Mouse (Mus musculus) ovary, postnatal 36 days (tissue): Measurements from ENCODE around the gene Rad9a.

Experiments used
- DNase-seq: peaks from one replicate; pipeline ENCODE4 v3.0.0; 2022; ENCODE audit warnings: low spot score, mixed read lengths

The Rad9a gene

DNA sequence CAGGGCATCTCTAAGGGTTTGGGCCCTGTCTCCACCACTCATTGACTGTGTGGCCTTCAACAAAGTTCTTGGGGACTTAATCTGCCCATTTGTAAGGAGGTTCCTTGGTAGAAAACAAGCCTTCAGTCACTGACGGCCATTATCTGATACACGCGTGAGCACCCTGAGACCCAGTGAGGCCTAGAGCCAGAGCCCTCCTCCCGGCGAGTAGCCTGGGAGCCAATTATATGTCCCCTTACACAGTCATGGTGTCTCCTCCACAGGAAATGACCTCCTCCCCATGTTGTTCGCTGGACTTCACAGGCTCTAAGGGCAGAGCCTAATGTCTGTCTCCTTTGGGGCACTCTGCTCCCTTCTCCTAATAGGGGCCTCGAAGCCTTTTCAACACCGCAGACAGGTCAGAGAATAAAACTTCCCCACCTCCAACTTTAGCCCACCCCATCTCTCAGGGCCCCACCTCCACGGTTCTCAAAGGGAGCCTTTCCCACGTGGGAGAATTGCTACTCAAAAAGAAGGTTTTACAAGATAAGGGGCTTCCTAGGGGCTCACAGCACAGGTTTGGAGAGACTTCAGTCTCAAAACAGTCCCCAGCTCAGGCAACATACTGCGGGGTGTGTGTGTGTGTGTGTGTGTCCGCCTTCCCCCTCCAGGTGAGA lies 55.0 kb downstream of the Rad9a start:
- DNase-seq = no peak

- DNase-seq = no peak
Observed at GRCm38 (mm10) chr19:4145936-4146335, 55.5 kb downstream of the Rad9a start.
